In genomic region chr4:141932785-141933574, GRCm38 (mm10) we compare ENCODE assay signal across 12 mouse cellular contexts. TPM values are rescaled to one million over a fixed set of nuclear protein-coding genes. Genes with fewer than 3 reads are reported as not detected.
A peak's percentile ranks its signal among the peaks of the same experiment; 100 is the strongest.
DNase-seq lines count a peak whose midpoint lies in the region; ATAC-seq lines count a peak whose summit lies in the region.
"Had no signal": no experiment of that assay in that cellular context is flagged by ENCODE, and none has a peak within 500 bp of the region (broad histone marks: within the 10 kb centered on the region; RNA-seq: fewer than 3 reads in every experiment).

No protein-coding gene starts in this region.

- WGBS in heart, embryonic 10.5 days, result 75% methylated on average over 14 of the region's 14 CpGs
- 45% methylated on average over 14 of the region's 14 CpGs for WGBS in hindbrain, embryonic 12.5 days

- peak overlapping the region; percentile 6; the same call in 1 of the 2 replicates for H3K4me2 ChIP-seq in hindbrain, embryonic 12.5 days (replicated peaks)

- no peak overlapping the region for H3K9ac ChIP-seq in hindbrain, embryonic 12.5 days

- DNase-seq in heart, embryonic 10.5 days (ENCODE audit: low spot score), result no peak
- no peak for DNase-seq in heart, postnatal 25 days (ENCODE audit: low spot score)
- DNase-seq in embryo, embryonic 11 days, result peak; percentile 39
- DNase-seq in lung, postnatal 36 days, result peak; percentile 74
- no peak for DNase-seq in left cerebral cortex, postnatal 25 days (ENCODE audit: low spot score in 2 of 2)
- DNase-seq in right cerebral cortex, postnatal 25 days, result no peak
- DNase-seq: cerebellum, postnatal 25 days; kidney, postnatal 10 days; layer of hippocampus, postnatal 36 days had no signal

- H3K36me3 ChIP-seq in heart, embryonic 10.5 days, result no peaks in the 10 kb centered on the region
- H3K36me3 ChIP-seq in hindbrain, embryonic 12.5 days, result no peaks in the 10 kb centered on the region
- H3K36me3 ChIP-seq: G1E had no signal

- H3K9me3 ChIP-seq in heart, embryonic 10.5 days, result no peaks in the 10 kb centered on the region
- H3K9me3 ChIP-seq in hindbrain, embryonic 12.5 days (replicated peaks), result no peaks in the 10 kb centered on the region

- ATAC-seq in hindbrain, embryonic 12.5 days (ENCODE audit: low FRiP score), result peak; percentile 60; the same call in 1 of the 2 replicates
- ATAC-seq in cerebellum, adult (ENCODE audit: insufficient number of reproducible peaks, low FRiP score, low TSS enrichment), result no peak

- H3K27me3 ChIP-seq in heart, embryonic 10.5 days (ENCODE audit: insufficient read depth, poor library complexity, severe bottlenecking), result no peaks in the 10 kb centered on the region
- no peaks in the 10 kb centered on the region for H3K27me3 ChIP-seq in hindbrain, embryonic 12.5 days

- H3K27ac ChIP-seq in heart, embryonic 10.5 days, result peak overlapping the region; percentile 42; the same call in 1 of the 2 replicates
- H3K27ac ChIP-seq in hindbrain, embryonic 12.5 days, result peak overlapping the region; percentile 44; the same call in 1 of the 2 replicates

- H3K4me1 ChIP-seq in heart, embryonic 10.5 days, result peaks cover 35% of the 10 kb centered on the region
- H3K4me1 ChIP-seq in hindbrain, embryonic 12.5 days, result peaks cover 18% of the 10 kb centered on the region

- intact Hi-C loops in heart, postnatal 25 days (cut with DNase I), result no loop called here
- intact Hi-C loops in left cerebral cortex, postnatal 25 days (cut with DNase I), result no loop called here

- H3K4me3 ChIP-seq in heart, embryonic 10.5 days, result no peak overlapping the region
- H3K4me3 ChIP-seq in hindbrain, embryonic 12.5 days, result no peak overlapping the region

RNA-seq across cellular contexts. Expression of gene Efhd2, which starts 58.3 kb away (rescaled TPM):
- polyA plus RNA-seq in heart, embryonic 10.5 days (2016; fragmentation: Nextera tagmentation; extraction: Ambion mirVana), result 139 and 151 TPM in 2 replicates
- total RNA-seq in heart, postnatal 25 days (2021), result 10 to 100 TPM; 16.4 to 21.6 TPM
- polyA plus RNA-seq in hindbrain, embryonic 12.5 days (2016; fragmentation: Nextera tagmentation; extraction: Ambion mirVana), result 79.7 and 83.8 TPM in 2 replicates
- total RNA-seq in left cerebral cortex, postnatal 25 days (2021), result 100 to 1,000 TPM; 204 to 233 TPM

Comparison
In these comparisons a context has a peak if more than half of its experiments do, and no peak if none do; other contexts are left out.
1. DNase-seq: peak in embryo, embryonic 11 days (single experiment) and lung, postnatal 36 days (single experiment); none in heart, embryonic 10.5 days (single experiment), heart, postnatal 25 days (single experiment), left cerebral cortex, postnatal 25 days (0 of 2) and right cerebral cortex, postnatal 25 days (single experiment).
2. RNA of gene Efhd2, which starts 58.3 kb away (total RNA-seq): 204 to 233 TPM in left cerebral cortex, postnatal 25 days; 16.4 to 21.6 TPM in heart, postnatal 25 days; every median in the first group is over 4 times any median in the second.